Mouse (Mus musculus) thymus, postnatal 10 days (tissue): ENCODE results near the gene Oog3.

ENCODE experiments used
- DNase-seq, 2 experiments: peaks; one replicate each; pipeline ENCODE4 v3.0.0; 2021; ENCODE audit warnings: low spot score in 2 of 2

Oog3 gene

DNA sequence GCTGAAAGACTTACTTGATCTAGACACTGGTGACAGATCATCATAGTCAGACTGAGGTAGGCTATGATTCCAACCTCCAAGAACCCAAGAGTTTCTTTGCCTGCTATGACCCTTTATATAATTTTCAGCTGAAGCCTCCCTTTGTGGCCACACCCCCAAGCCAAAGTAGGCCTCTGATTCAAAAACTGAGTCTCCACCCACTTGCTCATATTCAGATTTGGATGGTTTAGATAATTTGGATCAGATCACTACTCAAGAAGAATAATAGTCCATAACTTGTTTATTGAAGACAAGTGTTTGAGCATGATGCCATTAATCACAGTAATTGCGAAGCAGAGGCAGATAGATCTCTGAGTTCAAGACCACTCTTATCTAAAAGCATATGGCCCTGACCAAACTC is at the start of gene Oog3:
Gene Oog3, minus strand, starts transcription at position 101 of the 400 bp plus-strand sequence.
- DNase-seq, result no peak

DNA sequence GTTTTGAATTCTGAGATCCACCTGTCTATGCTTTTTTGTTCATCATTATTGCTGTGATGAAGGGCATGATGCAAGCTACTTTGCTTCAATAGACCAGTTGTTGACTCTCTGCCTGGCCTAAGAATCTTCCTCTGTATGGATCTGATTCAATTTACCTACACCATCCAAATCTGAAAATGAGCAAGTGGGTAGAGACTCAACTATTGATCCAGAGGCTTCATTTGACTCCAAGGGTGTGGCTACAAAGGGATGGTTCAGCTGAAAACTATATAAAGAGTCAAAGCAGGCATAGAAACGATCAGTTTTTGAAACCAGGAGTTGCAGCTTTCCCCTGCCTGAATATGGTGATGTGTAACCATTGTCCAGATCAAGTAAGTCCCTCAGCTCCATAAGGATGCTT is 28.0 kb upstream of the Oog3 start, which contains the start of gene Oog2:
Gene Oog2, plus strand, starts transcription at position 301 of the 400 bp plus-strand sequence.
- DNase-seq, result no peak
